Mouse (Mus musculus): ENCODE results near the gene Radil. TPM values are rescaled to one million over a fixed set of nuclear protein-coding genes. Genes with fewer than 3 reads are reported as not detected.

The Radil gene
- 2.9 and 8.1 TPM in 2 replicates for total RNA-seq (2021)
- long read RNA-seq, partial matches to known transcripts, result 2 of 3 reads
- long read RNA-seq, other reads (novel, unspliced or antisense), result 1 of 3 reads

DNA sequence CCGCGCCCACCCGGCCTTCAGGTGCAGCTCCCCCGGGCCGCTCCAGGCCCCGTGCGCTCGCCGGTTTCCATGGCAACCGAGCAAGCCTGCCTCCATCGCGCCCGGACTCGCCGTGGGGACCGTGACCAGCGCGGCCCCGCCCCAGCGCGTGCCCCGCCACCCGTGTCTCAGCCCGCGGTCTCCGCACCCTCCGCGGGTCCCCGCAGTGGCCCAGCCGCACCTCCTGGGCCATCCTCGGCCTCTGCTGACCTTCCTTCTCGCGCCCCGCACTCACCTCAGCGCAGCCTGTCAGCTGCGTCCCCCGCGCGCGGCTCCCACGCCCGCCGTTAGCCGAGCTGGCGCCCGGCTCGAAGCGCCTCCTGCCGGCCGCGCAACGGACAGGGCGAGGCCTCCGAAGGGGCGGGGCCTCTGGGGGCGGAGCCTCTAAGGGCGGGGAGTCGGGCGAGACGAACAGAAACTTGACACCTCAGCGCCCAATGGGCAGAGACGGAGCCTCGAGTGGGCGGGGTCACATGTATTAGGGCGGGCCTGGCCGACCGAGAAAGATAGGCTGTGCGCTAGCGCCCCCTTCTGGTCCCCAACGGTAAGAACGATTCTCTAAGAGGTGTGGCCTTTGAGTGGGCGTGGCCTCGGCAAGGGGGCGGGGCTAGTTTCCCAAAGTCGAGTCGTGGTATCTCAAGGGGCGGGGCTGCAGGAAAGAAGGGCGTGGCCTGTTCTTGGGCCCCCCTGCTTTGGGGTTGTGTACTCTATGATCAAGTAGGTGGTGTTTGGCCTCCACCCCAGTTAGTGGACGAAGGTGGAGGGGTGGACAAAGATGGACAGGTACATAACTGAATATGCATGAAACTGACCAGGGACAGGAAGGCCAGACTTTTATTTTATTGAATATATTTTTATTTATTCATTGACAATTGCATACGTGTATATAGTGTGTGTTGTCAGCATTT is at the start of gene Radil:
TSS of gene Radil (minus strand) at position 393 of the 947 bp plus-strand sequence.
- peak; percentile 95 for DNase-seq

DNA sequence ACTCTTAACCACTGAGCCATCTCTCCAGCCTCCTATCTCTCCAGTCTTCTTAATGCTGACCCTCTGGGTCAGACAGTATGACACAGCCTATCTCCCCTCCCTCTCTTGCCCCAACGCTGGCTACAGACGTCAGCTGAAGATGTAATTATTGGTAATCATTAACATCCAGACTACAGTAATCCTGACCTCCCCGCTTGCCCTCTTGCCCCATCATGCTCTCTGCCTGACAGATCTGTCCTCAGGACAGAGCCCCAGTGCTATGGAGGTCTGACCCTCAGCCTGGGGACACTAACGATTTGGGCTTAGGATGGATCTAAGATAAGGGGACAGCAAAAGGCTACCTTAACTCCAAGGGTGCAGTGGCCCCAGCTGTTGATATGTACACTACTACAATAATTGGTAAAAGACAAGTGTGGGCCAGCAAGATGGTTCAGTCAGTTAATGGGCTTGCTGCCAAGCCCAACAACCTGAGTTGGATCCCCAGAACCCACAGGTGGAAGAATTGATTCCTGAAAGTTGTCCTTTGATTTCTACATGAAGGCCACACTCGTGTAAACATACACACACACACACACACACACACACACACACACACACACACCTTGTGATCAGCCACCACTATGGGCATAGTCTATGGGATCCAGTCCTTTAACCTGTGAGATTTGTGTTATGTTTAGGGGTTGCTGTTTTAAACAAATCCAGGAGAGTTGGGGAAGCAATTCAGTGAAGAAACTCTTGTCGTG is 46.9 kb upstream of the Radil start:
- DNase-seq, result no peak

DNA sequence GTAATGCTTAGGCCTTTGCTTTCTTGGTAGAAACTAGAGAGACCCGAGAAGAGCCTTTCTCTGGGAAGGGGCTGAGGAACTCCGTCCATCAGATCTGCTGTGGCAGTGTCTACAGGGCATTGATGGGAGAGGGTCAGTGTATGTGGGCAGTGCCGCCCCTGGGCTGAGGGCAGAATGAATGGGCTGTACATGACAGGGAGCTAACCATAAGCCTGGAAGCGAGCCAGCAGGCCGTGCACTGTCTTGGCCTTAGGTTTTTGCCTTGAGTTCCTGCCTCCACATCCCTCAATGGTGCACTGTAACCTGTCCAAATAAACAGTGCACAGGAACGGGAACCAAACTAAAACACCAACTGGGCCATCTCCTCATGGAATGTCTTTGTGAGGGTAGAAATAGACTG is 45.8 kb upstream of the Radil start:
- DNase-seq, result no peak

DNA sequence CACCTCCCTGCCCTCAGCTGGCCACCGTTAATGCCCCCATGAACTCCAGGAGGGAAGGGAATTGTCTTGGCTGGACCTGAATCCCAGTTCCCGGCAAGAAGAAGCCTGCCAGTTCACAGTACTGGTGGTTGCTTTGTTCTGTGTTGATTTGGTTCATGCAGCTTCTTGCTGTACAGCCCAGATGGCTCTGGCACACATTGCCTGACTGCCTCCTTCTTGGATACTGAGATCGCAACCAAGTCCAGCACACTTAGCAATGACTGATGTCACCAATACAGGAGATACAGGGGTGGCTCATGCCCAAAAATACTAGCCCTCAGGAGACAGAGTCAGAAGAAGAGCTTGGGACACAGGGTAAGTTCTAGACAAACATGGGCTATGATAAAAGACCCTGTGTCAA is 44.8 kb upstream of the Radil start:
- DNase-seq, result no peak

DNA sequence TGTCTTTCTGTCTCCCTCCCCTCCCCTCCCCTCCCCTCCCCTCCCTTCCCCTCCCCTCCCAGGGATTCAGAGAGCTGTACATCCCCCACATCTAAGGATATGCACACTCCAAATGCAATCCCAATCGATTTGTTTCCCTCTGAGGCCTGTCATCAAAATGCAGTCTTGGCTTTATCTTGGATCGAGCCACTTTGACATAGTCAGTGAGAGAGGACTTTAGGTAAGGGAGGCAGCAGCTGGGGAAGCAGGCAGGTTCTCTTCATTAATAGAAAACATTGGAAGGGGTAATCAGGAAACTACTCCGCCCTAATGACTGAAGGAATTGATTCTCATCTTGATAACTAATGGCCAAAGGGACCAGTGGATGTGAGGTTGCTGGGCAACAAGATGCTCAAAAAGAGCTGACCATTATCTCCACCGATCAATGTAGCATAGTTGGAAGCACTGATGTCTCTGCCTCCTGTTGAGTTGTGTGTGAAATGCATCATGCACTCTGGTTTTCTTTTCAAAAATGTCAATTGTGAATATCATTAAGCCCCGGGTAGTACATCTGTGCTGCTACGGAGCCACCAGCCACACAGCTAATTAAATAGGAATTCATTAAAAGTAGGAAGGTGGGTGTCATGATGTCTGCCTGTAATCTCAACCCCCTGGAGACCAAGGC is 40.2 kb upstream of the Radil start:
- DNase-seq, result no peak

DNA sequence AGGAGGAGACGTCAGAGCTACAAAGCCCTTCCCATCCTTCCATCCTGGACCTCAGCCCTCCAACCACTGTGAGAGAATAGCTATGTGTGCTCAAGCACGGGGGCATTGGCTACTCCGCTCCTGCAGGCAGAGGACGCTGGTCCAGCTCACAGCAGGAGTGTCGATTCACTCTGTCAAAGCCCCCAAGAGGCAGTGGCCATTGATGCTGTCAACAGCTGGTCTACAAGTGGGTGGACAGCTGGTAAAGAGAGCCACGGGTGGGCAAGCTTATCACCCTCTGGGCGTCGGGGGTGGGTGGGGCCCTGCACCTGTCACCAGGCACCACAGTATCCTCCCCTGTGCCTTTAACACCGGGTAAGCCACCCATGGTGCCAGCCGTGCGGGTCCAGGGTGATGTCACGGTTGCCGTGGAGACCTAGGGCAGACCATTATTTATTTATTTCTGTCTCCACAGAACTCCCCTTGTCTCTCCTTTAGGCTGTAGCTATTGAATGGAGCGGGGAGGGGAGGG is 32.8 kb upstream of the Radil start:
- no peak for DNase-seq

DNA sequence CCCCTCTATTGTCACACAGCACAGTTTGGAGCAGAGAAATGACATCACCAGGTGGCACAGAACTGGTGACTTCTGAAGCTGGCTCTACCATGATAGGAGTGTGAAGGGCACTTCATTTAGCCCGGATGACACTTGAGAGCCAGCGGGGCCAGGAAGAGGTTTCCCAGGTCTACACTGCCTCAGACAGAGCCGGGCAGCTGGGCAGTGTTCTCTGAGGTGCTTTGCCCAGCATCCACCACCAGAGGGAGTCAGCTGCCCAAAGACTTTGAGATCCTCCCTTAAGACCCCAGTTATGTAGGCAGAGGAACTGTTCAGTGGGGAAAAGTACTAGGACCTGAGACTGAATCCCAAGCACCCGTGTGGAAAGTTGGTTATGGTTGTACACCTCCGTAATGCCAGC is 30.6 kb upstream of the Radil start:
- DNase-seq, result peak; percentile 56

DNA sequence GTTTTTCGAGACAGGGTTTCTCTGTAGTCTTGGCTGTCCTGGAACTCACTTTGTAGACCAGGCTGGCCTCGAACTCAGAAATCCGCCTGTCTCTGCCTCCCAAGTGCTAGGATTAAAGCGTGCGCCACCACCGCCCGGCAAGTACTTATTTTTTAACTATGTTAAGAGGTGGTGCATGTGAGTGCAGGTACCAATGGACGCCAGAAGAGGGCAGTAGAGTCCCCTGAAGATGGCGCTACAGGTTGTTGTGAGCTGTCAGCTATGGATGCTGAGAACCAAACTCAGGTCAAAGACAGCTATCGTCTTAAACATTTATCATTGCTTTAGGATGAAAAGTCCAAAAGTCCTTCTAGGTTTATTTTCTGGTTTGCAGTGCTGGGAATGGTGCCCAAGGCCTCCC is 27.3 kb upstream of the Radil start:
- DNase-seq, result no peak

DNA sequence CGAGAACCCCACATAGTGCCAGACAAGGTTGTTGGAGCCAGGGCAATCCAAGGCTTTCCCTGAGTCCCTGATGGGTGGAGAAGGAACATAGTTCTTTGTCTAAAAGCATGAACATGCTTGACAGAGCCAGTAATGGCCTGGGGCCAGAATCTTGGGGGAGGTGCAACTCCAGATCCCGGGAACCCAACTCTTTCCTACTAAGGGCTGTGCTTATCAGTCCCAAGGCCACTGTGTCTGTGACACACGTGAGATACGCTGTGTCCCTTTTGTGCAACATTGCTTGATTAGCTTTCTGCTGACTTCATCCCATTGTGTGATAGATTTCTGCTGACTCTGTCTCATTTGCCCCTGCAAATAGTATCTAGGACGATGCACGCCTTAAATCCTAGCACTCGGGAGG is 25.9 kb upstream of the Radil start:
- DNase-seq, result peak; percentile 85

DNA sequence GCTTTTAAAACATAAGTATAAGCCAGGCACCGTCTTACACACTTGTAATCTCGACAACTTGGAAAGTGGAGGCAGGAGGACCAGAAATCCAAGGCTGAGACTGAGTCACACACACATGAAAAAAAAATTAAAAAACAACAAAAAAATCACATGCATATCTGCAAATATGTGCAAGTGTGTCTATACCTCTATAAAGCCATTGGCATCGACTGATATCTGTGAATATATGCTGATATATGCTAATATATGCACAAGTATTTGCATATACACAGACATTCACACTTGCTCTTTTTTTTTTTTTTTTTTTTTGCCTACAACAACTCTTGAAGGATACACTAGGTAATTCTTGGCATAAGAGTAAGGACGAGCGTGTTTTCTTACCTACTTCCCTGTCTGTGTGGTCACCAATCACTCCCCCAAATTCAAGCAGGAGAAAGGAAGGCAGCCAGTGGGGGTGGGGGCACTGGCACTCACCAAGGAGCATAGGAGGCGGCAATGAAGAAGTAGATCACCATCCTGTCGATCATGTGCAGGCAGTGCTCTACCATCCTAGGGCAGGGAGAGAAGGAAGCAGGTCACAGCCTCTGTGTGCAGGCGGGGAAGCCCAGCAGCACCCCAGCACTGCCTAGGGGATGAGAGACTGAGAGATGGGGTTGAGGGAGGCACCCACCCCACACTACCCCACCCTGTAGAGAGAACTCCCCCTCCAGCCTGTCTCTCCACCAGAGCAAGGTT is 23.6 kb upstream of the Radil start:
- DNase-seq, result no peak

DNA sequence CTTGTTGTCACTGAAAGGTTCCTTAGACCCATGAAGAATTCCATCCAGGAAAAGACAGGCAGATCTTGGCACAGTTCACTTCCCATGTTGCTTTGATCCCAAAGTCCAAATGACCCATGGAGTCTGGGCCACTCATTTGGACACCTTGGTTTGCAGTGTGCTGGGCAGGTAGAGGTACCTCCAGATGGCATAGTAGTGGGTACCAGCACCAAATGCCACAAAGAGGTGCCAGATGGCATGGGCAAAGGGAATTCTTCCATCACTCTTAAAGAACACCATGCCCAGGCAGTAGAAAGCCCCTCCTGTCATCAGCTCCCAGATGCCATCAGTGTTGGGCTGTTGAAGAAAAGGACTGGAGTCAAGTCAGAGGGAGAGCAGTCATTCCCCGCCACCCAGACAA is 13.7 kb upstream of the Radil start:
- DNase-seq, result no peak

DNA sequence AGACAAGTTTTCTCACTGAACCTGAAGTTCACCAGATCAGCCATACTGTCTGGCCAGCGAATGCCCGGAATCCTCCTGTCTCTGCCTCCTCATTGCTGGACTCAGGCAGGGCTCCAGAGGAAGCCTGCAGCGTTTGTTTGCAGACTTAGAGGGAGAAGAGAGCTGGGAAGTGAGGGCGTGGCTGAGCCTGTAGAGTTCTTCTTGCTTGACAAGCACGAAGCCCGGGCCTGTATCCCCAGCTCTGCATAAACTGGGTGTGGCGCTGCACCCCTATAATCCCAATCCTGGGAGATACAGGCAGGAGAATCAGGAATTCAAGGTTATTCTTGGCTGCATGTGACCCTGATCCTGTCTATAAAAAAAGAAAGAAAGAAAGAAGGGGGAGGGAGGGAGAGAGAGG is 9.4 kb upstream of the Radil start:
- DNase-seq, result no peak

DNA sequence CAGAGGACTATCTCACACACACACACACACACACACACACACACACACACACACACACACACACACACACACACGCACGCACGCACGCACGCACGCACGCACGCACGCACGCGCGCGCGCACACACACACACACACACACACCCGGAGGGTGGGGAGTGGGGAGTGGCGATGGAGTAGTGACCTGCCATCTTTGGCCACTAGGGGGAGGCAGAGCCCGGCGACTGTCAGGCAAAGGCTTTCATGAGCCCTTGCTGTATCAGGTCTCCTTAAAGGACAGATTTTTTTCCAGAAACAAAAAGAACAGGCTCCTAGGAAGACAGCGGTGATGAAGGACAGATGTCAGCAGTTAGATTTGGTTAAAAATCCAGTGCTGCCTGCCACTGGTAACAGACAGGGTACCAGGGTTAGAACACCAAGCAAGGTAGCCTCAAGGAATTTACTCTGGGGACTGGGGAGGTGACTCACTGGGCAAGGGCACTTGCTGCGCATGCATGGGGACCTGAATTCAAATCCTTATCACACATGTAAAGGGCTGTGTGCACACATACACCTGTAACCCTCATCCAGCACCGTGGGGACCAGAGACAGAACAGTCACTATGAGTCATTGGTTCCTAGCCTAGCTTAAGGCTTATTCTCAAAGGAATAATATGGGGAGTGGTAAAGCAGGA is 6.6 kb upstream of the Radil start:
- DNase-seq, result peak; percentile 84

DNA sequence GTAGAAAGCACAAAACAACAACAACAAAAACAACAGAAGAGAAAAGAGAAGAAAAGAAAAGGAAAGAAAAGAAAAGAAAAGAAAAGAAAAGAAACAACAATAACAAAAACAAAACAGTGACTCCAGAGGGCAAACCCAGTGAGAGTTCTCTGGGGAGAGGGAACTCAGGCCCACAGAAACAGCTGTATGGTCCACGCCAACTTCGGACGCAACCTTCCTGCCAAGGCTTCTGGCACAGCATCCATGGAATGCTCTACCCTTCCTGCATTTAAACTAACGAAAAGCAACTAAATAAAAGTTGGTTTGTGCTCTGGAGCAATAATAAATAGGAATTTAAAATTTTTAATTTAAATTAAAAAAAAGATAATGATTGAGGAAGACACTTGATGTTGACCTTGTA is 5.8 kb upstream of the Radil start:
- peak; percentile 23 for DNase-seq

DNA sequence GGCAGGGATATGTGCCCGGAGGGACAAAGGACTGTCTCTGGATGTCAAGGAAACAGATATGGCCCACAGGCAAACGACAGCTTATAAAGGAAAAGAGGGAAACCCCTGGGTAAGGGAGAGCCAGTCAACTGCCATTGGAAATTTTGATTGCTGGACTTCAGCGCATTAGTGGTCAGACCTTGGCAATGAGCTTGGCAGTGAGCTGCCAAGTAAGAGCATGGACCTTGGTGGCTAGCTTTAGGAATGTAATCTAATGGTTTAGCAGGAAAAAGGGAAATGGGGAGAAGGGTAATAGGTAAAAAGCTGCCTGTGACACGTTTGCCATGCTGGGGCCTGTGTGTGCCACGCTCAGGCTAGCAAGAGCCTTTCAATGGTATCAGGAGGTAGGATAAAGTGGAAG is 5.0 kb upstream of the Radil start:
- peak; percentile 24 for DNase-seq

DNA sequence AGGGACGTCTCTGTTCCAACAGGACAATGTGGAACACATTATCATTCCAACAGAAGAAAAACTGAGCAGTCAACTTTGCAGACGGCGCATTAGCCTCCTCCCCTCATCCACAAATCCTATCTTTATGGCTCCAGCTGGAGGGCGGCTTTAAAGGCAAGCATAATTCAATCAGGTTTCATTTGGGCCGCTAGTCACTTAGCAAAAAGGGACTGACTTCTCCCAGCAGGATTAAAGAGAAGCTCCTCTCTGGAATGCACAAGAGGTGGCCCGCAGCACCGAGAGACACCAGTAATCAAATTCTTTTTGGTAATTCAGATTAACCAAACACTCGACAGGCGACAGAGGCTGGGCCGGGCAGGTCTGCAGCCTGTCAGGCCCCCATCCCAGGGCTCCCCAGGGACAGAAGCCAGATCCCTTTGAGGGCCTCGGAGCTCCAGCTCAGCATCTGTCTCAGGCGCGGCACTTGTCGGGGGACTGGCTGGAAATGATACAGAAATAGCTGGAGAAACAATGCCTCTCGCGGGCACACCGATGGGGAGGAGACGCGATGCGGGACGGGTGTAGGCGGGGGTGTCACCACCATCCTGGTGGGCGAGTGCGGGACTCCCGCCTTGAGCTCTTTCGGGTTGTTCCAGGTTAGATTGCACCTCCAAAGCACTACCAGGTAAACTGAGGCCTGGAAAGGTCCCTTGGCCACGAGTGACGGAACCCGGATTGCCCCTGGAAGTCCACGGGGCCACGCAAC is 765 bp downstream of the Radil start:
- DNase-seq, result peak; percentile 15

DNA sequence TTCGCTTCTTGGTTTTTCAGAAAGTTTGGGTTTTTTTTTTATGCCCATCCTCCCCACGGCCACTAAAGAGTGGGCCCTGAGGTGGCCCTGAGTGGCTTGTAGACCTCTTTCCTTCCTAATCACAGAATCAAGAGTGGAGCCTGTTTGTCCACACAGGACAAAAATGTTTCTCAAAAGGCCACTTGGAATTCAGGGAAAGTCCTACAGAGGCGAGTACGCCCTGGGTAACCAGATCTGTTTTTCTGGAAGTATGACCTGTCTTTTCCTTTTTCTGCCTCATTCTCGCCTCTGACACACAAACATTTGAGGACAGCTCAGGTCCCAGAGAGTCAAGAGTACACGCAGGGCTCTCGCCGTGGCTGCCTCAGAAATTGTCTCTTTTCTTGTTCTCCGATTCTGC is 1.5 kb downstream of the Radil start:
- DNase-seq, result no peak

DNA sequence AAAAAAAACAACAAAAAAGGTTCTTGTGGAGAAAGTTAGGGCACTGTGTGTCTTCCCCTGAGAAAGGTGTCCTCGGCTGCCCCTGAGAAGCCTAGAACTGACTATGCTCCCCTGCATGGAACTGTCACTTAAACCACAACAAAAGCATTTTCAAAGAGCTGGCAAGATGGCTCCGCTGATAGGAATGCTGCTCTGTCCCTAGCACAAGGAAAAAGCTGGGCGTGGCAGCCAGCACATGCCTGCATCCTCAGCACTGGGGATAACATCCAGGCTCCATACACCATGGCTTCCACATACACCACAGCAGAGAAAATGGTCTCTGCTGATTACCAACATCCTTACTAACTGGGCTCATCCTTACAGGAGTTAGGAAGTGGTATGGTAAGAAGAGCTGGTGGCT is 3.8 kb downstream of the Radil start:
- DNase-seq, result no peak

DNA sequence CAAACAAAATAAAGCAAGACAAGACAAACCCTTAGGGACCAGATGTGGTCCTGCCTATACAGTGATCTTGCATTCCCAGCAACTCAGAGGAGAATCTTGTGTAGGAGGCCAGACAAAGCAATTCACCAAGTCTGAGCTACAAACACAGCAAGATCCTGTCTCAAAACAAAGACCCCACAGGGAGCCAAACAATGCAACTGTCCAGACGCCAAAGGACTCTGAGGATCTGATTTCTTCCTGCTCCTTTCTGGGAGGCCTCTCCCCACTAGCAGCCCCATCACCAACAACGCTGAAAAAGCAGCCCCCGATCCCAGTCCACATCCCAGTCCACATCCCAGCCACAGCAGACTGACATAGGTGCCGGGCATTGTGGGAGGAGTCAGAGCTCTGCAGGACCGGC is 4.6 kb downstream of the Radil start:
- DNase-seq, result no peak

DNA sequence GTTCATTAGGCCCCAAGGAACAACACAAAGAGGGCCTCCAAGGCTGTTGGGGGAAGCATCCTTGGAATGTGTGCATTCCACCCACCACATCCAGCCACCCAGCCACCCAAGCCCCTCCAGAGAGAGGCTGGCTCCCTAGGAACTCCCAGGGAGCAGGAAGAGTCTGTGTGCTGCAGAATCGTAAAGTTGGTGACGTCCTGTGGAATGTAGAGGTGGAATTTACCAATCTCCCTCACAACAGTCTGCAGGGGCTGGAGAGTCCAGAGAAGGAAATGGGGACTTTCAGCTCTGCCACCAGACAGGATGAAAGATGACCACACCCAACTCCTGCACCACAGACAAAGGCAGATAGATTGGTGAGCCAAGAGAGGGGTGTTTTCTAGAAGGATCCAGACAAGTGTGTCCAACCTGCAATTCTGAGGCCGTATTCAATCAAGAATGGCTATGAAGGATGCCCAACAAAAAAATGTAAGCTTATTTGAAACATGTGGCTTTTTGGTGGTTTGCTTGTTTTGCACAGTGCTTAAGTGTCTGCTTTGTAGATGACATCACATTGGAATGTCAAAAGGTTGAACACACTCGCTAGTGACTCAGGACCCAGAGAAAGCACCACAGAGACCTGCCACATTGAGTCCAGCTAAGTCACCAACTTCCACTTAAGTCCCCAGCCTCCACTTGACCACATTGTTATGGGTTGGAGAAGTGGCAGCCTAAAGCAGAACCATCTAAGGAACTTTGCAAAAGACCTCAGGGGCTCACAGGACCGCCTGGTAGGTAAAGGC is 5.7 kb downstream of the Radil start:
- DNase-seq, result no peak

Measured in adrenal gland, postnatal 25 days (tissue).